Mouse (Mus musculus) frontal cortex, postnatal 10 days (tissue): ENCODE data around the gene Pde4b.

Experiments used
- DNase-seq, 2 experiments: peaks; one replicate each; pipeline ENCODE4 v3.0.0; 2022; ENCODE audit warnings: low spot score in 2 of 2, mixed read lengths in 1 of 2

Pde4b gene

GRCm38 (mm10) chr4:102535886-102536285 lies 448.5 kb downstream of the Pde4b start:
- DNase-seq, result no peak

DNA sequence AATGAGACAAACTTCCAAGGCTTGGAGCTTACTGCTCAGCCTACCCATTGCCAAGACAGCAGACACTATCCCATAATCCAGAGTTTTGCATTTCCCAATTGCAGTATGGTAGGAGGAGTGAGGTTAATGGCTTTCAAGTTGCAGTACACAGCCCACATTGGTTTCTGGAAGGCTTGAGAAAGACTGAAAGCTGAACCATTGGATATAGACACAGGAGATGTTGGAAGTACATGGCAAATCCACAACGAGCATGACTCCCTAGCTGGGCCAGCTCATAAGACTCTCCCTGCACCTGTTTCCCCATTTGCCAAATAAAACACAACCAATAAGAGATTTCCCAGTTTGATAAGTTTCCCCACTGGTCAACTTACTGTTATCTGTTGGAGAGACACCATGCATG lies 450.9 kb downstream of the Pde4b start:
- DNase-seq, result no peak

GRCm38 (mm10) chr4:102538793-102539192 lies 451.4 kb downstream of the Pde4b start:
- no peak for DNase-seq

DNA sequence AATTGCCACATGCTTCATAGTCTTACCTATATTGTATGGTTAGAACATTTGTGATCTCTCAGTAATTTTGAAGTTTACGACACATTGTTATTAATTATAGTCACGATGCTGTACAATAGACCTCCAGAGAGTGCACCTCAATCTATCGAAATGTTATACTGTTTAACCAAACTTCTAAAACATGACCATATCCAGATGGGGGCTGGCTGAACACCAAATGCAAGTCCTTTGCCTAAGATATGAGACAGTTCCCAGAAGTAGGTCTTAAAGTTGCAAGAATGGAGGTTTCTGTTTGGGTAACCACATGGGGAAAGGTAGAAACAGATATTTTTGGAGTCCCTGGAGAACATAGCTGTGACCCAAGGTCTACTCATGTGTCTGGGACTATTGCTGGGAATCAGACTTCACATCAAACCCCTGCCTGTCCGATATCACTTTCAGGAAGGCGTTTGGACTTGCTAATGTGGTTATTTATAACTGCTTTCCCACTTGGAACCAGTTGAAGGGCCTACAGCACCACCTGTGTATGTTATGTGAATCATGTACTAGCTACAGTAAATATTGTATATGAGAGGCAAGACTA lies 452.3 kb downstream of the Pde4b start:
- no peak for DNase-seq

DNA sequence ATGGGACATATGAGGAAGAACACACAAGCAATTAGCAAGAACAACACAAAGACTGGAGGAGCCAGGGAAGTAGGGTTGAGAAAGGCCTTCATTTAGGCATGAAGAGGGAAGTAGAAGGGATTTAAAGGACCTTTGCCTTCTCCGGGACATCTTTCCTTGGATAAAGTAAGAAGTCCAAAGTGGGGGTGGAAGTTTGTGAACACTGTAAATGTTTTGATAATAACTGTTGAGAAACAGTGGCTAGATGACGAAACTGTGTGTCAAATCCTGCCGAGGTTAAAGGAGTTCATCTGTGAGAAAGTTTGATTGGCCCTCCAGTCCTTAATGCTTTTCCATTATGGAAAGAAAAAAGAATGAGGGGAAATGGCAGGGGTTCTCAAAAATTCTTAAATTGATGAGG lies 455.6 kb downstream of the Pde4b start:
- DNase-seq, result no peak

DNA sequence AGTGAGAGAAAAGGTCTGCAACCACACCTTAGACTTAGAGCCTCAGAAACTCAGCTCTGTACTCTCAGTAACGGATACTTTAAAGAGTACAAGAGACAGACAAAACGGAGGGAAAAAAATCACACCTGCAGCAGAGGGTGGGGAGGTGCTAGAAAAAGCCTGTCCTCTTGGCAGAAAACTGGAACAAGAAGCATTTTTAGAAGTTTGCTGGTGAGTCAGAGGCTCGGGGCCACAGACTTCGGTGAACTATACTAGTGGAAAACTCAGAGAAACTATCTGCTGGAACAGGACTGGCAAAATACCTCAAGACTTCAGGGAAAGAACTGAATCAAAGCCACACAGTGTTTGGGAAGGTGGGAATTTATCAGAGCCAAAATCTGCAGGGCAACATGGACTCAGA lies 457.9 kb downstream of the Pde4b start:
- no peak for DNase-seq

GRCm38 (mm10) chr4:102555566-102555965 lies 468.2 kb downstream of the Pde4b start:
- no peak for DNase-seq

GRCm38 (mm10) chr4:102557006-102557405 lies 469.7 kb downstream of the Pde4b start:
- no peak for DNase-seq

DNA sequence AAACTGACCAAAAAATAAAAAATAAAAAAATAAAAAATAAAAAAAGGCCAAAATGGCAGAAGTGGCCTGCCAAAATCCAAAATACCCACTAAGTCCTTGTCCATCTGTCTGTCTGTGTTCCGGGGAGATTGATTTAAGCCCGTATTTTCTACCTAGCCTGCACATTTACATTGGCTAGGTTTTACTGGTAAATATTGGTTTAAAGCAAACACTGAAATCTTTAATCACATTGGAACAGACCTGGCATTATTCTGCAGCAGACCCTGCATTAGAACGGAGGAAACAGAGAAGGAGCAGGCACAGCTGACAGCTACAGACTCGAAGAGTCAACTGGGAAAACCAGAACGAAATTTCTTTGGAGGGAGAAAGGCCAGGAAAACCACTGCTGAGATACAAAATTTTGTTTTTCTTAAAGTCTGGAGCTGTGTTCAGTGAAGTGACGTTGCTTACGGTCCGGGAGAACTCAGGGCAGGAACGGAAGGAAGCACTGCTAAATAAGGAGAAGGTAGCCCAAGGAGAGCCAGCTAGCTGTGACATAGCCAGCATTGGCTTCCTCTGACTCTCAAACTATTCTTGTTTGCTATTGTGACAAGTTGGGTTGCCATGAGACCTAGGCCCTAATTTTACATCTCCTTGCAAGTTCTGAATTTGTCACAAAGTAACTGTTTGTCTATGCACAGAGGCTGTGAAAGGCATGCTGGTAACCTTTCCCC lies 470.3 kb downstream of the Pde4b start:
- DNase-seq, result no peak

DNA sequence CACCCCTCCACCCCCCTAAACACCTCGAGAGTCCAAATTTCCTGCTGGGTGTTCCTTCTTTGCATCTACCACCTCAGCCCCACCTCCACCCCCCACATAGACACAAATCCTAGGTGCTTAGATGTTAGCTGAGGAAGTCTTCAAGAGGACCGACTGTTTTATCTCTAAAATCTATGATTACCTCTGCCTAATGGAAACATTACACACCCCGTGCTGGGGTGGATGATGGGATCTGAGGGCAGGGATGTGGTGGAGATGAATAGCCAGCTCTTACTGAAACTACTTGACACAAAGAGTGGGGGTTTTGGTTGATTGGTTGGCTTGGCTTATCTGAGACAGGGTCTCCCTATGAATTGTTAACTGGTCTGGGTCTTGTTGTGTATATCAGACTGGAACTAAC lies 471.0 kb downstream of the Pde4b start:
- no peak for DNase-seq

- no peak for DNase-seq
These were observed 473.4 kb downstream of the Pde4b start for GRCm38 (mm10) chr4:102560676-102561280.

- no peak for DNase-seq
These were observed 476.0 kb downstream of the Pde4b start for GRCm38 (mm10) chr4:102563273-102563855.

DNA sequence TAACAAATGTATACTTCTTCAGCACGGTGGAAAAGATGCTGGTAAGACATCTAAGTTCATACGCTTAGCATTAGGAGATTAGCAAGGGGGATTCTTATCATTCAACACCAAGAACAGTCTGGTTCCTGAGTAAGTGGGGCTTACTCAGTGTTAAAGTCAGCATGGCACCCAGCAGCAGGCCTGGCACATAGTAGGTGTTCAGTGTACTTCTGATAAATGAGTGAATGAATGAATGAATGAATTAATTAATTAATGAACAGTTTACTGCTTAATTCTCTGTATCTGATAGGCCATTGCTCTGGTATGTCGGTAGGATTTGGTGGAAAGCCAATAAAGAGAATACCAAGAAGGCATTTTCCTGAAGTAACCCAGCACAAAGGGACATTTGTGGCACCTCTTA lies 476.9 kb downstream of the Pde4b start:
- no peak for DNase-seq

DNA sequence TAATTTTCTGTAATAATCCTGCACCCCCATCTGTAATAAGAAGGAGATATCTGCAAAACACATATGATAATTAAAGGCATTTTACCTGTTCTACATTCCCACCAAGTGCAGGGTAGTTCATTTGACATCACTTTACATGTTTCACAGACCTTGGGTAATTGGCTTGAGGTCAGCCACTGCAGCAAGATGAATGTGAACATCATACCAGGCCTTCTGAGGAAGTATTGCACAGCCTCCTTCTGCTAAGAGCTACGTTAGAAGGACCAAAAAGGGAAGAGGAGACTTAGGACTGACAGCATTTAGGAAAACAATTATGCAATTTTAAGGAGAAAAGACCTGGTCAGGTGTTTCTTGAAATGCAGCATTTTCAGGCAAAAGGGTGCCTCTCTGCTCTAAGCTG lies 479.1 kb downstream of the Pde4b start:
- DNase-seq, result no peak

GRCm38 (mm10) chr4:102567111-102567510 lies 479.8 kb downstream of the Pde4b start:
- DNase-seq, result no peak

GRCm38 (mm10) chr4:102567676-102568254 lies 480.4 kb downstream of the Pde4b start:
- no peak for DNase-seq

DNA sequence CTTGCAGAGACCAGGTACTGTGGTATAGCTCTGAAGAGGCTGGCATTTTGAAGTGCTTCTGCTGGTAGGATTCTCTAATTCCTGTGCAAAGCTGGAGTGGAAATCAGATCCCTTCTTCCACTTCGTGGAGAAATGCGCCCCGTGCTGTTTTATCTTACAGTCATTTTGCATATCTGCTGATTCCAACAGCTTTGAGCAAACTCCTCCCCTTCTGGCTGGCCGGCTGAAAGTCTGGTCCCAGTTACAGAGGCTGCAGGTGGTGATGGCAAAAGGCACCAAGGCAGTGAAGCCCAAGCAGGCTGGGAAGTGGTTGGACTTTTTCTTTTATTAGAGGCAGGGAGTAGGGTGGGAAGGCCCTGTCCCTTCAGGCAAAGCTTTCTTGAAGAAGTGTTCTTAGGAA lies 481.2 kb downstream of the Pde4b start:
- DNase-seq, result no peak

GRCm38 (mm10) chr4:102569101-102569583 lies 481.8 kb downstream of the Pde4b start:
- DNase-seq, result no peak

- DNase-seq, result no peak
These were observed 482.8 kb downstream of the Pde4b start for GRCm38 (mm10) chr4:102569950-102570765.

DNA sequence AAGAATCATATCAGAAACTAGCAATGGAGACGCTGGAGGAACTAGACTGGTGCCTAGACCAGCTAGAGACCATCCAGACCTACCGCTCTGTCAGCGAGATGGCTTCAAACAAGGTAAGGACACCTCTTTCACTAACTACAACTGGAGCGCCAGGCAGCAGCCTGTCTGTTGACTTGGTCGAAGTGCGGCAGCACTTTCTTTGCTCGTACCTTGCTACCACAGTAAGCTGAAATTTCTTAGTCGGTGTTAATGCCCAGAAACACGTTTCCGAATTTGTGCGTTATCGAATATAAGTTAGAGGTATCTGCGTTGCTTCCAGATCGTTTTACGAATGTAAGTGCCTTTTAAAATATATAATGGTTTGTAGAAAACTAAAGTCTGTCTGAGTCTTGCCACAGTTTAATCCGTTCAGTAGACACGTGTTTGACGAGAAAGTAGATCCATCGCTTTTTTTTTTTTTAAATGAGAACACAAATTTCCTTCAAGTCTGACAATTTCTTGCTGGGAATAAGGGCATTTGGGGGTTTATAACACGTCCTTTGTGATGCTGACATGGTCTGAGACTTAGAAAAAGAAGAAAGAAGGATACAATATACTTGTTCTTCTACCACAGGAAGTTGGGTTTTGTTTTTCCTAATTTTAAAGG lies 483.5 kb downstream of the Pde4b start:
- no peak for DNase-seq

DNA sequence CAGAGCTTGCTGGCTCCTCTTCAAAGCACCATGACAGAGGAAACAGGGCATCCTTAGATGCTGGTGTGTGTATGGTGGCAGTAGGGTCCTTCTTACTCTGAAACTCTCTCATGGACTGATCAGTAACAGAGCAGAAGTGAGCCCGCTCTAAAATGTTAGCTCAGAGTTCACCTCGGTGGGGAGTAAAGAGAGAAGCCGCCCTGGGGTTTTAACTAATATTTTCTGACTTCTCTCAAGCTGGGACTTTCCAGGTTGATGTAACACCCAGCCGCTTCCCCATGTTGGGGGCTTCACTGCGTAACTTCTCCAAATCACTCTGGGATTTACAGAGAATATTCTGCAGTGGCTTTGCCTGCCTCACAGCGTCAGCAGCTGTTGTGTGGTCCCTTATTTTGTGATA lies 484.7 kb downstream of the Pde4b start:
- no peak for DNase-seq
